Mouse (Mus musculus): ENCODE data around the gene Gm10974.

GRCm38 (mm10) chr7:66365411-66365810 is 294 bp upstream of the Gm10974 start:
- TF ChIP-seq NANOG (IDR thresholded peaks at IDR 0.05; ENCODE audit: borderline replicate concordance, low read length) (no peak), CTCF (conservative IDR thresholded peaks at IDR 0.05; ENCODE audit: low read length) (no peak), POU5F1 (IDR thresholded peaks at IDR 0.05; ENCODE audit: borderline replicate concordance, low read length) (no peak)
